Mouse (Mus musculus): ENCODE measurements around the gene Mical2. TPM values are rescaled to one million over a fixed set of nuclear protein-coding genes. Genes with fewer than 3 reads are reported as not detected.

Mical2 gene
- polyA plus RNA-seq, 1 experiment from 2014 or later = 1.2 TPM

DNA sequence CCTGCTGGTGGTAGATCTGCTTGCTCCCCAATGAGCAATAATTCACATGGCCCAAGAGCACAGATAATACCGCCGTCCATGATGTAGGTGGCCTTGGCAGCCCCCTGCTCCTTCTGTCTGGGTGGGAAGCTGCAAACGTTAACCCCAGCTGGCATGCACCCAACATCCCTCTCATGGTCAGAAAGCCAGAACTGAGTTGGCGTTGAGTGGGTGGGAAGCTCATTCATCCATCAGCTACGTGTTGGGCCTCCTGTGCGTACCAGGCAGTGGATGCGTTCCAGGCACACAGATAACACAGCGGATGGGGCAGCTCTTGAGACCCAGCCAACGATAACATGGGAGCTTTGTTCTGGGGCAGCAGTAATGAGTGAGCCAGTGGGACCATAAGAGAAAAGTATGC is 72.4 kb downstream of the Mical2 start:
- DNase-seq (ENCODE audit: low spot score) = no peak
- H3K9me3 ChIP-seq = no peaks in the 10 kb centered on the region
- no peak overlapping the region for H3K4me3 ChIP-seq
- WGBS = 91% methylated on average over 9 of the region's 9 CpGs
- no peaks in the 10 kb centered on the region for H3K36me3 ChIP-seq
- H3K27ac ChIP-seq = no peak overlapping the region
- H3K27me3 ChIP-seq (ENCODE audit: insufficient read depth, poor library complexity, severe bottlenecking) = no peaks in the 10 kb centered on the region
- H3K4me1 ChIP-seq (replicated peaks) = peaks cover 29% of the 10 kb centered on the region

DNA sequence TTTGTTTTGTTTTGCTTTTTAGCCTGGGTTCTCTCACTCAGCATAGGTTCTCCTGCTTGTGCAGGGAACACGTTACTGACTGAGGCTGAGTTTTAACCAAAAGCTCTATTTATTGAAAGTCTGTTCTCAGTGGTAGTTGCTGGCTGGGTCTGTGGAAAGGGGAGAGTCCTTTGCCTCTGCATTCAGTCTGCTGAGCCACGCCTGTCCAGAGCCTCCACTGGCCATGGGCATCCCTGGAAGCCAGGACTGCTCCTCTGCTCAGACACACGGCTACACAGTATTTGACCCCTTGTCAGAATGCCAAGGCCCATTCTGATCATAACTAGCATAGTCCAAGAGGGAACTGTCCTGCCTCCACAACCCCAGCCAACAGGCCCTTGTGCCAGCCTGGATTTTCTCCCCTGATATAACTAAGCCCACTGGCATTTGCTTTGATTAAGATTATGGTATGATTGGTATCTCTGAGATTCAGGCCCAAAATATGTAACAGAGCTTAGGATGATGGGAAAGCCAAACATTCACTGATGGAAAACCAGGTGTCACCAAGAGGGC is 73.3 kb downstream of the Mical2 start:
- no peak overlapping the region for H3K4me3 ChIP-seq
- H3K9me3 ChIP-seq = no peaks in the 10 kb centered on the region
- no peaks in the 10 kb centered on the region for H3K27me3 ChIP-seq (ENCODE audit: insufficient read depth, poor library complexity, severe bottlenecking)
- no peak overlapping the region for H3K27ac ChIP-seq
- peaks cover 20% of the 10 kb centered on the region for H3K4me1 ChIP-seq (replicated peaks)
- 77% methylated on average over 3 of the region's 3 CpGs for WGBS
- no peak for DNase-seq (ENCODE audit: low spot score)
- H3K36me3 ChIP-seq = no peaks in the 10 kb centered on the region

DNA sequence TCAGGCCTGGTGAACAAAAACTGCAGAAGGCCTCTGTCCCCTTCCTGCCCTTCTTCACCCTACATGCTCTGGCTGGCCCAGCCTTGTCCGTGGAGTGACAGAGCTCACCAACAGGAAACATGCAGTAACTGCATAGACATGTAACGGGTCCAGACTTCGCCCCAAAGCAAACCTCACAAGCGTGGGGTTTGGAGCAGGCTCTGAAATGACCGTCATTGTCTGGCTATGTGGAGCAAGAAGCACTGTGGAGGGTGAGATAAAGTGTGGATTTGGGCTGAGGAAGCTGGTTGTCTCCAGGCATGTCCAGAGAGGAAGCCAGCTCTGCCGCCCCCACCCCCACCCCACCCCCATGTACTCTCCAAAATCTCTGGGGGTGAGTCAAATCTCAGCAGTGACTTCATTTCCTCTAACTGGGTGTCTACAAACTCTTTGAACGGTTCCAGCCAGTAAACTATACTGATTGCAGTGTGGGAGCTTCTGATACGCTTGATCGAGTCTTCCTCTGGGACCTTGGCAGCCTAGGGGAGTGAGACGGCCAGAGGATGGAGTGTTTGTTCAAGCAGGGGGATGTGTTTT is 74.0 kb downstream of the Mical2 start:
- Histone ChIP-seq H3K27me3 (ENCODE audit: insufficient read depth, poor library complexity, severe bottlenecking) (no peaks in the 10 kb centered on the region), H3K9me3 (no peaks in the 10 kb centered on the region), H3K4me3 (no peak overlapping the region), H3K4me1 (replicated peaks) (peaks cover 14% of the 10 kb centered on the region), H3K36me3 (no peaks in the 10 kb centered on the region), H3K27ac (no peak overlapping the region; the same call in 1 of the 2 replicates)
- 65% methylated on average over 10 of the region's 10 CpGs for WGBS
- DNase-seq (ENCODE audit: low spot score) = no peak

DNA sequence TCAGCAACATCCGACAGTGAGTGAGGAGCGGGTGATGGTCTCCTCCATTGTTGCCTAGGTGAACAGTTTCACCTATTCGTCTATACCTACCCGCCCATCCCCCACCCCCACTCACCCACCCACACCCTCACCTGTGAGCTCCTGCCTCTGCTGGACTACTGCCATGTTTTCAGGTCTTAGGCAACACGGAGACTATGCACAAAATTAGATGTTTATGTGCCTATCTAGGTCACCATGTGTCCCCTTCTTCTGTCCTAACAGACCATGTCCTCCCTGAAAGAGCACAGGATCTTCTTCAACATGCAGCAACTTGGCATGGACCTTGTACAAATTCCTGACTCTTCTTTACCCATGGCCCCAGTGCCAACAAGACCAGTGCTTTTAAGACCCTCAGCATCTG is 74.5 kb downstream of the Mical2 start:
- Histone ChIP-seq H3K27ac (no peak overlapping the region), H3K4me3 (no peak overlapping the region), H3K27me3 (ENCODE audit: insufficient read depth, poor library complexity, severe bottlenecking) (no peaks in the 10 kb centered on the region), H3K4me1 (replicated peaks) (peaks cover 10% of the 10 kb centered on the region; the same call in 1 of the 2 replicates), H3K9me3 (no peaks in the 10 kb centered on the region), H3K36me3 (no peaks in the 10 kb centered on the region)
- no peak for DNase-seq (ENCODE audit: low spot score)
- 79% methylated on average over 5 of the region's 5 CpGs for WGBS

DNA sequence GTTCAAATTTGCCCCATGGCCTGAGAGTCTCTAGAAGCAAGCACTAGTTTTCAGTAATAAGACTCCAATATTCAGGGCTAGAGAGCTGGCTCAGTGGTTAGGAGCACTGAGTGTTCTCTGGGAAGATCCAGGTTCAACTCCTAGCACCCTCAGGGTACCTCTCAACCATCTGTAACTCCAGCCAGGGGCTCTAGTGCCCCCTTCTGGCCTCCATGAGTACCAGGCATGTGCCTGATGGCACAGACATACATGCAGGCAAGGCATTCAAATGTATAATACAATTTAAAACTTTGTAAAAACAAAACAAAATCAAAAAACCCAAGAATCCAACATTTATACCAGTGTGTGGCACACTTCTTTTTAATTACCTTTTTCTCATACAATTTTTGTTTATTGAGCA is 75.4 kb downstream of the Mical2 start:
- Histone ChIP-seq H3K27ac (no peak overlapping the region), H3K4me3 (no peak overlapping the region), H3K9me3 (no peaks in the 10 kb centered on the region), H3K4me1 (replicated peaks) (peaks cover 10% of the 10 kb centered on the region; the same call in 1 of the 2 replicates), H3K27me3 (ENCODE audit: insufficient read depth, poor library complexity, severe bottlenecking) (no peaks in the 10 kb centered on the region), H3K36me3 (no peaks in the 10 kb centered on the region)
- DNase-seq (ENCODE audit: low spot score) = no peak

DNA sequence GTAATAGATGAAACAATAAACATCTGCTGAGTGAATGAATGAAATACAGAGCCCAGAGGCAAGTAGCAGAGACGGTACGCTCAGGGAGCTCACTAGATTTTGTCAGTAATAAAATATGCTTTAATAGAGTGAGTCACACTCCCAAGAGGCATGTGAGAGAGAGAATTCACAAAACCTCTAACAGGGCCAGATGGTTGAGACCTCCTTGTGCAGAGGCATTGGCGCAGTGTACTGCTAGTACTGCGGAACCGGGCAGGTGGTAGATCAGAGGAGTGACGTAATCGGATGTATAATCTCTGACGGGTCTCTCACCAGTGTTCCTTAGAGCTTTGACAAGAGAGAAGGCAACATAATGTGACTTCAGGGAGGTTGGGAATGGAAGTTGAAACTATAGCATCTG is 78.7 kb downstream of the Mical2 start:
- Histone ChIP-seq H3K9me3 (no peaks in the 10 kb centered on the region), H3K27me3 (ENCODE audit: insufficient read depth, poor library complexity, severe bottlenecking) (no peaks in the 10 kb centered on the region), H3K36me3 (no peaks in the 10 kb centered on the region), H3K4me1 (replicated peaks) (peaks cover 8% of the 10 kb centered on the region; the same call in 1 of the 2 replicates), H3K27ac (no peak overlapping the region), H3K4me3 (no peak overlapping the region)
- no peak for DNase-seq (ENCODE audit: low spot score)
- WGBS = 88% methylated on average over 8 of the region's 8 CpGs

DNA sequence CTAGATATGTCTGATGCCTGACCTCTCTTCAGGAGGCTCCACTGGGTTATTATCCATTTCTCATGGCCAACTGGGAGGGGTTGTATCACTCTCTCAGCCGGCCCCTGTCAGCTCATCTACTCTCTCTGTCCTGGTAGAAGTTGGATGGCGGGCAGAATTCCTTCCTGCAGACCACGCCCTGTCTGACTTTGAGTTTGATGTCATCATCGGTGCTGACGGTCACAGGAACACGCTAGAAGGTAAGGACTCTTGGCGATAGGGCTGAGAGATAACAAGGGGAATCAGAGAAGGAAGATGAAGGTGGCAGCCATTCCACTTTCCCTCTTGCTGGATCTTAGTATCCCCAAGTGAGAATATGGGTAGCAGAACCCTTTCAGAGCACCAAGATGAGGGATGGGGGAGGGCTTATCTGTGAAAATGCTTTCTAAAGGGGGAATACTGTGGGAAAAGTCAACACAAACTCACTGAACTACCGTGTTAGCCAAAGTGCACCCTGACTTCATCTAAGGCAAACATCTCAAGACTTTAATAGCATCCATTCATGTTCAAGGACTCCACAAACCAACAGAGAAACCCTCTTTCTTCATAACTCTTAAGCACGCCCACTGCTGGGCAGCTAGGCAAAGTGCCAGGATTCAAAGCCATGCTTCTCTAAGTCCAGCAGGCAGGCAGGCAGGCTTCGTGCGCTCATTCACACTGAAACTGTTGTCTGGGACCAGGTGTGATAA is 83.8 kb downstream of the Mical2 start:
- 93% methylated on average over 11 of the region's 11 CpGs for WGBS

DNA sequence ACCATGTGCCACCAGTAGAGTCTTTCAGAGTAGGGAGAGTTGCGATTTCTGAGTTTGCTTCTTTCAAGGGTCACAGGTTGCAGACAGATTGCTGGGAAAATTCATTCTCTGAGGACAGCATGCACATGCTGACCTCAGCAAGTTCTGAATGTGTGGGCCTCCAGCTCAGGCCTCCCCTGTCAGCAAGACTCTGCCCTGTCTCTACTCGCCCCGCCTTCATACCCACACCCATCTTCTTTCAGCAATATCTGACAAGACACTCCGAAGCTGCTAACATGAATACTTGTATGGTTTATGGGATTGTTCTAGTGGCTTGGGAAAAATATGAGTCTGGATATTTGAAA is 84.3 kb downstream of the Mical2 start:
- 80% methylated on average over 4 of the region's 4 CpGs for WGBS
- H3K36me3 ChIP-seq = no peaks in the 10 kb centered on the region
- H3K27me3 ChIP-seq (ENCODE audit: insufficient read depth, poor library complexity, severe bottlenecking) = no peaks in the 10 kb centered on the region
- 0 out of 2 replicates have a peak, but pooled peaks cover 3% of the 10 kb centered on the region for H3K4me1 ChIP-seq (replicated peaks)
- no peak overlapping the region for H3K4me3 ChIP-seq
- H3K27ac ChIP-seq = no peak overlapping the region
- H3K9me3 ChIP-seq = no peaks in the 10 kb centered on the region
- DNase-seq (ENCODE audit: low spot score) = no peak

More for the DNA sequence above, 83.8 kb downstream of the Mical2 start:
- Histone ChIP-seq H3K9me3 (no peaks in the 10 kb centered on the region), H3K27ac (no peak overlapping the region), H3K36me3 (no peaks in the 10 kb centered on the region), H3K27me3 (ENCODE audit: insufficient read depth, poor library complexity, severe bottlenecking) (no peaks in the 10 kb centered on the region), H3K4me3 (no peak overlapping the region), H3K4me1 (replicated peaks) (0 out of 2 replicates have a peak, but pooled peaks cover 3% of the 10 kb centered on the region)
- no peak for DNase-seq (ENCODE audit: low spot score)

DNA sequence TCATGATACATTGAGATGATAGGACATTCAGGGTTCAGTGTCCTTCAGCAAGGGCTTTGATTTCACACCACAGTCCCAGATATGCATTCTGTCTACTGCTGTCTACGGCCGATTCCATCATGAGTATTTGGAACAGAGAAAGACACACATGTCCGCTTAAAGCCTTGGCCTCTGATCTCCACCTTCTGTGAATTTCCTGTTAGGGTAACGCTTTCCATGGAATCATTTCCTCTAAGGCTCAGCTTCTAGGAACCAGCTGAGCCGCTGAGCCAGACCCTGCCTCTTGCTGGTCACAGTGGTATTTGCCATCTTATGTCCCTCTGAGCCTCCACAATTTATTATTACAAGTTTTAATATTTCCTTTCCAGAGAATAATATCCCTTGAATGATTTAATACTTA is 87.6 kb downstream of the Mical2 start:
- 0 out of 2 replicates have a peak, but pooled peaks cover 3% of the 10 kb centered on the region for H3K4me1 ChIP-seq (replicated peaks)
- no peak overlapping the region for H3K27ac ChIP-seq
- no peak for DNase-seq (ENCODE audit: low spot score)
- no peaks in the 10 kb centered on the region for H3K9me3 ChIP-seq
- no peaks in the 10 kb centered on the region for H3K36me3 ChIP-seq
- no peak overlapping the region for H3K4me3 ChIP-seq
- WGBS = 84% methylated on average over 5 of the region's 5 CpGs
- H3K27me3 ChIP-seq (ENCODE audit: insufficient read depth, poor library complexity, severe bottlenecking) = no peaks in the 10 kb centered on the region

DNA sequence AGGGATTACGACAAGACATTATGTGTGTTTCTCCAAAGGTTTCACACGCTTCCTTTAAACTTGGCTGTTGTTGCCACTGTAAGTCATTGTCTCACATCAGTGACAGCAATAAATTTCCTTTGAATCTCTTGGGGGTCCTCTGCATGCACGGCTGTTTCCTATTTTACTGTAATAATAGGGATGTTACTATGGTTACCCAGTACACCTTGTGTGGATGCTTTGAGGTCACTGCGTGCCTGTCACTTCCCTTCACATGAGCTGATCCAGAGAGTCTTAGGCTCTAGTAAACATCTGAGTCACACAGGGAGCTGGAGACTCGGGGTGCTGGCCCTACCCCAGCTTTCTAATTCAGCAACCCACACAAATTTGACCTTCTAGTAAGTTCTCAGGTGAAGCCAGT is 88.0 kb downstream of the Mical2 start:
- no peak overlapping the region for H3K27ac ChIP-seq
- 0 out of 2 replicates have a peak, but pooled peaks cover 3% of the 10 kb centered on the region for H3K4me1 ChIP-seq (replicated peaks)
- no peaks in the 10 kb centered on the region for H3K9me3 ChIP-seq
- DNase-seq (ENCODE audit: low spot score) = no peak
- no peaks in the 10 kb centered on the region for H3K36me3 ChIP-seq
- H3K4me3 ChIP-seq = no peak overlapping the region
- whole genome bisulfite sequencing = 75% methylated on average over 5 of the region's 5 CpGs
- no peaks in the 10 kb centered on the region for H3K27me3 ChIP-seq (ENCODE audit: insufficient read depth, poor library complexity, severe bottlenecking)

DNA sequence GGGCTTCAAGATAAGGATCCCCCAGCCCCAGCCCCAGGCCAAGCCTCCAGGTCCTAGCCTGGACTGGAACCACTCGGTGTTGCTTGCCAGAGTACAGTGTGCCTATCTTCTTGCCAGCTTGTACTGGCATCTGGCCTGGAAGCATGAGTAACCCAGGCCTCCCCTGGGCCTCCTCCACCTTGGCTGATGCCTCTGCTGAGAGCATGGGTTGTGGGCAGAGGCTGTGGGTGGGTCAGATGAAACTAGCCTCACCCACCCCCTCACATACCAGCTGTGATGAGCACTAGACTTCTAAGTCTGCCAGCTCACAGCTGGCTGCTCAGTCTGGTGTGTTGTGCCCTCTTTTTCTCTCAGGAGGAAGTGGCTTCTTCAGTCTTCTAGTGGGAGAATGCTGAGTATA is 90.6 kb downstream of the Mical2 start:
- 80% methylated on average over 1 of the region's 1 CpGs for WGBS
- H3K4me3 ChIP-seq = no peak overlapping the region

DNA sequence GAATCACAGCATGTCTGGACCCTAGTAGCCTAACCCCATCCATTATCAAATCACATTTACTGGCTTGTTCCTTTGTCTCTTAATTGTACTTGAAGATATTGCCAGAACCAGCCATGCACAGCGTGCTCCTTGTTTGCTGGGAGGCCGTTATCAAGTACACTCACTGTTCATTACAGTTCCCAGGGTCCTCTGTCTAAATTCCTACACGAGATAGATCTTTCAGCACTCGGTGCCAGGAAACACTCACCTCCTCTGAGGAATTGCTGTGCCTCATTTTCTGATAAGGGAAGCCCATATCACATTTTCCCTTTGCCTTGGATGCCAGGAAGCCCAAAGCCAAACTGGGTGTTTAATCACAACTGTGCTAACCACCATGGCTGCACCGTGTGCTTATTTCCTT is 91.8 kb downstream of the Mical2 start:
- 84% methylated on average over 5 of the region's 5 CpGs for WGBS
- no peak for DNase-seq (ENCODE audit: low spot score)

More for the DNA sequence above, 90.6 kb downstream of the Mical2 start:
- Histone ChIP-seq H3K4me1 (replicated peaks) (0 out of 2 replicates have a peak, but pooled peaks cover 3% of the 10 kb centered on the region), H3K9me3 (no peaks in the 10 kb centered on the region), H3K27me3 (ENCODE audit: insufficient read depth, poor library complexity, severe bottlenecking) (no peaks in the 10 kb centered on the region), H3K27ac (no peak overlapping the region), H3K36me3 (no peaks in the 10 kb centered on the region)
- DNase-seq (ENCODE audit: low spot score) = no peak

DNA sequence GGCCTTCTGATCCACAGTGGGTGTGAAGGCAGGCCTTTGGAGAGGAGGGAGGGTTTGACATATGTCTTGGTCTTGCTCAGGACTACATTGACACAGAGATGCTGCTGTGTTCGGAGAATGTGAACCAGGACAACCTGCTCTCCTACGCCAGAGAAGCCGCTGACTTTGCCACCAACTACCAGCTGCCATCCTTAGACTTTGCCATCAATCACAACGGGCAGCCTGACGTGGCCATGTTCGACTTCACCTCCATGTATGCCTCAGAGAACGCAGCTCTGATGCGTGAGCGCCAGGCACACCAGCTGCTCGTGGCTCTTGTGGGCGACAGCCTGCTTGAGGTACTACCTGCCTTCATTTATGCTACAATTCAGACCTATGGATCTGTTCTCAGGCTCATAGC is 92.7 kb downstream of the Mical2 start:
- DNase-seq (ENCODE audit: low spot score) = no peak
- Histone ChIP-seq H3K27me3 (ENCODE audit: insufficient read depth, poor library complexity, severe bottlenecking) (no peaks in the 10 kb centered on the region), H3K36me3 (no peaks in the 10 kb centered on the region), H3K4me3 (no peak overlapping the region), H3K4me1 (replicated peaks) (0 out of 2 replicates have a peak, but pooled peaks cover 3% of the 10 kb centered on the region), H3K27ac (no peak overlapping the region), H3K9me3 (no peaks in the 10 kb centered on the region)
- 93% methylated on average over 11 of the region's 11 CpGs for WGBS

More for the DNA sequence above, 91.8 kb downstream of the Mical2 start:
- Histone ChIP-seq H3K27ac (no peak overlapping the region), H3K9me3 (no peaks in the 10 kb centered on the region), H3K36me3 (no peaks in the 10 kb centered on the region), H3K4me3 (no peak overlapping the region), H3K4me1 (replicated peaks) (0 out of 2 replicates have a peak, but pooled peaks cover 3% of the 10 kb centered on the region), H3K27me3 (ENCODE audit: insufficient read depth, poor library complexity, severe bottlenecking) (no peaks in the 10 kb centered on the region)
